Mouse (Mus musculus) T-cell, adult 66 days (primary cell): ENCODE data around the gene F11r. TPM values are rescaled to one million over a fixed set of nuclear protein-coding genes. Genes with fewer than 3 reads are reported as not detected.

ENCODE experiments used
- total RNA-seq, 2 experiments: library from RNA; stranded (reverse); gene quantifications; 3 replicates in 1 of 2; 4 replicates in 1 of 2; pipeline ENCODE4 v1.2.4; 2023

The F11r gene
- under 1 TPM in 1 of 2 experiments, not detected in 1; 0.92 TPM for total RNA-seq

GRCm38 (mm10) chr1:171437264-171438013 lies at the start of gene F11r:
Gene F11r, plus strand, starts transcription at chr1:171437535.

DNA sequence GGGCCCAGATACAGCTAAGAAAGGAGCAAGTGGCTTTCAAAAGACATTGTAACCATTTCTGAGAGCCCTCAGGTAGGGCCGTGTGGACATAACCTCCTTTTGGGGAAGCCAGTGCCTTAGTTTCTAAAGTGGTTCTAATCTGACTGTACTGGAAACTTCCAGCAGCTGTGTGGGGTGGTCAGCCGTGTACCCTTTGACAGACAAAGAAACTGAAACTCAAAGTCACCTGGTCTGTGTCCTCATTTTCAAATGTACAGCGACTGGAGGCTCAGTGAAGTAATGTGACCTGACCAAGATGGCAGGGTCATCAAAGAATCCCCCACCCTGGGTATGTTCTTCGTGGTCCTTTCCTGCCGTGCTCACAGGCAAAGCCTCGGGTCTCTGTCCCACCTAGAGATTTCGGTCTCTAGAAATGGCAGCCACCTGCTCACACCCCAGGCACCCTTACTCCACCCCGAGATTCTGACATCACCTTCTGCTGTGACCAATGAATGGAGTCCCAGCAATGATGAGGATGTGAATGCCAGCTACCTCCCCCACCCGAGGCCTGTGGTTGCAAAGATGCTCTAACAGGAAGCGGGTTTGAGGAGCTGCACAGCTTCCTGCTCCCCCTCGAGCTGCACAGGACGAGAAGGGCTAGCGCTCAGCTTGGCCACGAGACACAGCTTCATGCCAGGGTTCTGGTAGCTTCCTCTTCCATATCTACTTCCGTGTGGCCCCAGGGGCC lies 48.8 kb upstream of the F11r start, which contains the start of gene Arhgap30:
TSS of gene Arhgap30 (plus strand) at position 579 of the 727 bp plus-strand sequence.

DNA sequence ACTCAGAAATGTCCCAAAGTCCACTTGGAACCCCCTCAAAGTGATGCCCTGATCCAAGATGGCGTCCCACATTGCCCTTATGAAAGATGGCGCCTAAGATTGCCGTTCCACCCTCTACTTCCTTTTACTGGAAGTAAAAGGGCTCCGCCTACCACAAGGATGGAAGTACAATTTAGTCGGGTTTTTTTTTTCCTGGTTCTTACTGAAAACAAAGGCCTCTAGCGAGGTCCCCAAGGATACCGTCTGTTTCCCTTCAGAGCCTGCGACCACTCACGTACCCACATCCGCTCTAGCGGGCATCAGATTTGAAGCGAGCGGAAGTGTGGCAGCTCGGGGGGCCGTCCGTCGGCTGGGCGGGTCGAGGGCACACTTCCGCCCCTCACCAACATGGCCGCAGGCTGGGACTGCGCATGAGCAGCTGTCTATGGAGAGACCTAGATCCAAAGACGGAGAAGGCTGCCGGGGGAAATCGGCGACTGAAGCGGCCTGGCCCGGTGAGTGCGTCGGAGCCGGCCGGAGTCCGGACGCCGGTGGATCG lies 26.3 kb upstream of the F11r start, which contains the start of gene Usf1:
TSS of gene Usf1 (plus strand) at position 367 of the 538 bp plus-strand sequence.

GRCm38 (mm10) chr1:171418660-171419059 lies 18.7 kb upstream of the F11r start, which contains the start of gene Tstd1:
Gene Tstd1, plus strand, starts transcription at chr1:171418872.

GRCm38 (mm10) chr1:171503250-171503591 lies 65.9 kb downstream of the F11r start, which contains the start of gene Alyref2:
Gene Alyref2, plus strand, starts transcription at chr1:171503478.

Other genes starting within 250 kb of the F11r start
- not detected for gene Pcp4l1, start 241.3 kb upstream of the F11r start, total RNA-seq
- gene Nr1i3, start 223.6 kb upstream of the F11r start, total RNA-seq: not detected
- gene Tomm40l, start 215.0 kb upstream of the F11r start, total RNA-seq: 10 to 100 TPM; 25.7 to 28.9 TPM
- gene Apoa2, start 212.5 kb upstream of the F11r start, total RNA-seq: not detected
- 1 to 10 TPM; 7.7 to 8.1 TPM for gene Fcer1g, start 203.2 kb upstream of the F11r start, total RNA-seq
- gene Adamts4, start 187.1 kb upstream of the F11r start, total RNA-seq: under 1 TPM in 1 of 2 experiments, not detected in 1; 0.12 TPM
- 100 to 1,000 TPM; 121 to 130 TPM for gene Ndufs2, start 186.1 kb upstream of the F11r start, total RNA-seq
- 10 to 100 TPM; 79.2 to 92.2 TPM for gene B4galt3, start 167.2 kb upstream of the F11r start, total RNA-seq
- gene Ppox, start 156.3 kb upstream of the F11r start, total RNA-seq: 10 to 100 TPM; 51.6 to 65.3 TPM
- 10 to 100 TPM; 53.0 to 56.2 TPM for gene Usp21, start 149.5 kb upstream of the F11r start, total RNA-seq
- gene Ufc1, start 142.5 kb upstream of the F11r start, total RNA-seq: 10 to 100 TPM; 48.0 to 48.5 TPM
- gene Dedd, start 108.4 kb upstream of the F11r start, total RNA-seq: 10 to 100 TPM; 32.7 to 39.0 TPM
- gene Nit1, start 91.9 kb upstream of the F11r start, total RNA-seq: 10 to 100 TPM; 23.7 to 25.1 TPM
- 10 to 100 TPM; 66.7 to 68.1 TPM for gene Pfdn2, start 91.9 kb upstream of the F11r start, total RNA-seq
- gene Klhdc9, start 76.7 kb upstream of the F11r start, total RNA-seq: under 1 TPM; 0.36 to 0.47 TPM
- gene Nectin4, start 67.4 kb upstream of the F11r start, total RNA-seq: not detected
- 100 to 1,000 TPM; 224 to 247 TPM for gene Arhgap30, start 48.6 kb upstream of the F11r start, total RNA-seq
- 100 to 1,000 TPM in 1 of 2 experiments, 10 to 100 TPM in 1; 99.1 to 103 TPM for gene Usf1, start 26.2 kb upstream of the F11r start, total RNA-seq
- gene Tstd1, start 18.7 kb upstream of the F11r start, total RNA-seq: 1 to 10 TPM; 6.0 to 8.0 TPM
- gene Alyref2, start 65.9 kb downstream of the F11r start, total RNA-seq: 1 to 10 TPM; 6.1 to 6.6 TPM
- gene Itln1, start 97.8 kb downstream of the F11r start, total RNA-seq: not detected
- 1 to 10 TPM; 2.4 to 3.6 TPM for gene Cd244a, start 121.7 kb downstream of the F11r start, total RNA-seq
- 100 to 1,000 TPM; 126 to 138 TPM for gene Ly9, start 169.9 kb downstream of the F11r start, total RNA-seq
- gene Slamf7, start 215.5 kb downstream of the F11r start, total RNA-seq: 10 to 100 TPM in 1 of 2 experiments, 1 to 10 TPM in 1; 9.2 to 18.3 TPM
- gene Cd48, start 244.5 kb downstream of the F11r start, total RNA-seq: 100 to 1,000 TPM; 136 to 156 TPM